Mouse (Mus musculus): ENCODE measurements around the gene Traf2. TPM values are rescaled to one million over a fixed set of nuclear protein-coding genes. Genes with fewer than 3 reads are reported as not detected.

Gene Traf2
- total RNA-seq, 1 experiment: 9.1 TPM

DNA sequence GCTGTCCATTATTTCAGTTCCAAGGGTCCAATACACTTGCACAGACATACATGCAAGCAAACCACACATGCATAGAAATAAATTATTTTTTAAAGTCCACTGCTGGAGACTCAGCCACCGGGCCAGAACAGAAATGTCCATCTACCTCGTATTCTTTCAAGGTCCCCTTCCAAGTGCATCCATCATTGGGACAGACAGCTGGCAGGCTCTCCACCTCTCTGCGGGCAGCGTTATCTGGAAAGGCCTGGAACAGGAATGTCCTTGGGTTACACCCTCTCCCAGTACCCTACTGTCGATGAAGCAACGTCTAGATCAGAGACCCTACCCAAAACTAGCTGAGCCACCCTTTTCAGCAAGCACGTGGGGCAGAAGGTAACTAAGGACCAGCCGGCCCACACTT is 10.2 kb downstream of the Traf2 start:
- H3K36me3 ChIP-seq (ENCODE audit: control insufficient read depth, insufficient read depth, low read length, poor library complexity, severe bottlenecking): peaks cover 12% of the 10 kb centered on the region; the same call in 1 of the 2 replicates
- H3K4me3 ChIP-seq (ENCODE audit: insufficient read depth in 1 of 2, low read depth in 1 of 2, low read length in 2 of 2, poor library complexity in 1 of 2, severe bottlenecking in 1 of 2): no peak overlapping the region
- in situ Hi-C loops (cut with MboI; ENCODE audit: low sequenced_read_pairs in 2 of 2, unreplicated experiment in 2 of 2): no loop called here
- H3K9me3 ChIP-seq (ENCODE audit: control insufficient read depth, insufficient read depth, low read depth, low read length): no peaks in the 10 kb centered on the region
- no peaks in the 10 kb centered on the region for H3K4me1 ChIP-seq (ENCODE audit: control insufficient read depth in 2 of 2, insufficient read depth in 2 of 2, low read length in 2 of 2, poor library complexity in 1 of 2)
- TF ChIP-seq HCFC1 (IDR thresholded peaks at IDR 0.05; ENCODE audit: borderline replicate concordance, insufficient read depth, low read length): no peak
- TF ChIP-seq ZC3H11A (IDR thresholded peaks at IDR 0.05; ENCODE audit: borderline replicate concordance, low read depth, low read length): no peak
- no peak for TF ChIP-seq ZNF384 (IDR thresholded peaks at IDR 0.05; ENCODE audit: low read depth, low read length)
- TF ChIP-seq MAFK (IDR thresholded peaks at IDR 0.05; ENCODE audit: insufficient read depth, low read depth, low read length): no peak
- no peak for TF ChIP-seq CHD2 (IDR thresholded peaks at IDR 0.05; ENCODE audit: low read depth, low read length)
- H3K9ac ChIP-seq (ENCODE audit: insufficient read depth, low read depth, low read length, poor library complexity, severe bottlenecking): no peak overlapping the region
- no peak for DNase-seq (ENCODE audit: low read depth, low spot score)
- no peak overlapping the region for H3K27ac ChIP-seq (ENCODE audit: insufficient read depth, low read depth, low read length, poor library complexity, severe bottlenecking)

DNA sequence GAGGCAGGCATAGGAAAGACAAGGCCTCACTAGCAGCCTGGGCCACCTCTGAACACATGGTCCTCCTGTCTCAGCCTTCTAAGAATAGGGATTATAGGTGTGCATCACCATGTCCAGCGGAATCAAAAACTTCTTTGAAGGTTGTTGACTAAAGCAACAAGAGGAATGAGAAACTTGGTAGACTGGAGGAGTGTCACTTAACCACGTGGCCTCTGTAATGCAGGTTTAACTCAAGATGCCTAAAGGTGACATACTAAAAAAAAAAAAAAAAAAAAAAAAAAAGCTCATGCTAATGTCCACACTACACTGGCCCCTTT is 11.9 kb downstream of the Traf2 start:
- H3K4me3 ChIP-seq (ENCODE audit: insufficient read depth in 1 of 2, low read depth in 1 of 2, low read length in 2 of 2, poor library complexity in 1 of 2, severe bottlenecking in 1 of 2): no peak overlapping the region
- in situ Hi-C loops (cut with MboI; ENCODE audit: low sequenced_read_pairs in 2 of 2, unreplicated experiment in 2 of 2): no loop called here
- no peak overlapping the region for H3K9ac ChIP-seq (ENCODE audit: insufficient read depth, low read depth, low read length, poor library complexity, severe bottlenecking)
- H3K4me1 ChIP-seq (ENCODE audit: control insufficient read depth in 2 of 2, insufficient read depth in 2 of 2, low read length in 2 of 2, poor library complexity in 1 of 2): no peaks in the 10 kb centered on the region
- no peak overlapping the region for H3K27ac ChIP-seq (ENCODE audit: insufficient read depth, low read depth, low read length, poor library complexity, severe bottlenecking)
- no peak for TF ChIP-seq HCFC1 (IDR thresholded peaks at IDR 0.05; ENCODE audit: borderline replicate concordance, insufficient read depth, low read length)
- TF ChIP-seq ZNF384 (IDR thresholded peaks at IDR 0.05; ENCODE audit: low read depth, low read length): 0 out of 2 replicates have a peak, but pooled peaks have one; percentile 22
- peaks cover 16% of the 10 kb centered on the region; the same call in 1 of the 2 replicates for H3K36me3 ChIP-seq (ENCODE audit: control insufficient read depth, insufficient read depth, low read length, poor library complexity, severe bottlenecking)
- no peak for DNase-seq (ENCODE audit: low read depth, low spot score)
- no peaks in the 10 kb centered on the region for H3K9me3 ChIP-seq (ENCODE audit: control insufficient read depth, insufficient read depth, low read depth, low read length)

DNA sequence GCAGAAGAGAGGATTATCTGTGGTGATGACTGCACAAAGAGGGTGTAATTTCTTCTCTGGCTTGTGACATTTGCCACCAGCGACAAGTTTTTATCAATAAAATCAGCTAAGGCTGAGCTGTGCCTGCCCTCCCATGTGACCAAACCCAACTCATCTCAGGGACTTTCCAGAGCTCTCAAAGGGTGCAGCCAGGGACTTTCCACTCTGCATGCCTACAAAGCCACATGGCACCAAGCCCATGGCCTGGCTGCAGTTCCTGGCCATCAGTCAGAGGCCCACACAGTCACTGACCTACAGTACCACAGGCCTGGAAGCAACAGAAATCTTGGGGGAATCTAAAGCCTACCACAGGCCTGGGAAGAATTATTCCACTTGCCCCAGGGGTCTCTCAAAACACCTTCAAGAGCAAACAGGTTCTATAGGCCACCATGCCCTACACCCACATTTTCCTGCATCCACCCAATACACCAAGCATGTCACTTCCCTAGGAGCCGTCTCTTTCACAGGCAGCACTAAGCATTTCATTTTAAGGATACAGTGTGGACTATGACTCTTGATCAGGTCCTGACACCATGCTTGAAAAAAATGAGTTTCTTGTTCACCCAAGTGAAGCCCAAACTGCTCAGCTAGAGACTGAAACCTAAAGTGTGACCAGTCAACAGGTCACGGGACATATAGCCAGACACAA is 12.4 kb downstream of the Traf2 start:
- Histone ChIP-seq H3K9ac (ENCODE audit: insufficient read depth, low read depth, low read length, poor library complexity, severe bottlenecking) (no peak overlapping the region), H3K9me3 (ENCODE audit: control insufficient read depth, insufficient read depth, low read depth, low read length) (no peaks in the 10 kb centered on the region), H3K27ac (ENCODE audit: insufficient read depth, low read depth, low read length, poor library complexity, severe bottlenecking) (no peak overlapping the region), H3K4me3 (ENCODE audit: insufficient read depth in 1 of 2, low read depth in 1 of 2, low read length in 2 of 2, poor library complexity in 1 of 2, severe bottlenecking in 1 of 2) (no peak overlapping the region), H3K36me3 (ENCODE audit: control insufficient read depth, insufficient read depth, low read length, poor library complexity, severe bottlenecking) (peaks cover 16% of the 10 kb centered on the region; the same call in 1 of the 2 replicates), H3K4me1 (ENCODE audit: control insufficient read depth in 2 of 2, insufficient read depth in 2 of 2, low read length in 2 of 2, poor library complexity in 1 of 2) (no peaks in the 10 kb centered on the region)
- in situ Hi-C loops (cut with MboI; ENCODE audit: low sequenced_read_pairs in 2 of 2, unreplicated experiment in 2 of 2): no loop called here
- TF ChIP-seq MAFK (IDR thresholded peaks at IDR 0.05; ENCODE audit: insufficient read depth, low read depth, low read length) (no peak), HCFC1 (IDR thresholded peaks at IDR 0.05; ENCODE audit: borderline replicate concordance, insufficient read depth, low read length) (no peak), CHD2 (IDR thresholded peaks at IDR 0.05; ENCODE audit: low read depth, low read length) (no peak), ZC3H11A (IDR thresholded peaks at IDR 0.05; ENCODE audit: borderline replicate concordance, low read depth, low read length) (no peak), ZNF384 (IDR thresholded peaks at IDR 0.05; ENCODE audit: low read depth, low read length) (no peak)
- no peak for DNase-seq (ENCODE audit: low read depth, low spot score)

DNA sequence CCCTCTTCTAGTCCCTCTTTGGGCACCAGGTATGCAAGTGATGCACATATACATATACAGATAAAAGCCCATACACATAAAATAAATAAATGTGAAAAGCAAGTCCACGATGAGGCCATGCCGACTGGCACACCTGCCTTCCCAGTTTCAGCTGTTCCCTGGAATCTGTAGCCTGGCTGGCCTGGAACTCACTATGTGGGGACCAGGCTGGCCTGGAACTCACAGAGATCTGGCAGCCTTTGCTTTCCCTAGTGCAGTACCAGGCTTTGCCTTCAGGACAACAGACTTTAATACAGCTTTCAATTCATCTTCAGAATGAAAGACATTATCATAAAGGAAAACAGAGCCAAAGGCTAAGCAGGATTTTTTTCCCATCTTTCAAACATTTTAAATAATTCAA is 13.0 kb downstream of the Traf2 start:
- no peak overlapping the region for H3K27ac ChIP-seq (ENCODE audit: insufficient read depth, low read depth, low read length, poor library complexity, severe bottlenecking)
- H3K36me3 ChIP-seq (ENCODE audit: control insufficient read depth, insufficient read depth, low read length, poor library complexity, severe bottlenecking): peaks cover 14% of the 10 kb centered on the region; the same call in 1 of the 2 replicates
- DNase-seq (ENCODE audit: low read depth, low spot score): no peak
- TF ChIP-seq HCFC1 (IDR thresholded peaks at IDR 0.05; ENCODE audit: borderline replicate concordance, insufficient read depth, low read length) (no peak), MAFK (IDR thresholded peaks at IDR 0.05; ENCODE audit: insufficient read depth, low read depth, low read length) (no peak), CHD2 (IDR thresholded peaks at IDR 0.05; ENCODE audit: low read depth, low read length) (no peak), ZNF384 (IDR thresholded peaks at IDR 0.05; ENCODE audit: low read depth, low read length) (no peak), ZC3H11A (IDR thresholded peaks at IDR 0.05; ENCODE audit: borderline replicate concordance, low read depth, low read length) (no peak)
- no peak overlapping the region for H3K9ac ChIP-seq (ENCODE audit: insufficient read depth, low read depth, low read length, poor library complexity, severe bottlenecking)
- in situ Hi-C loops (cut with MboI; ENCODE audit: low sequenced_read_pairs in 2 of 2, unreplicated experiment in 2 of 2): no loop called here
- H3K4me3 ChIP-seq (ENCODE audit: insufficient read depth in 1 of 2, low read depth in 1 of 2, low read length in 2 of 2, poor library complexity in 1 of 2, severe bottlenecking in 1 of 2): no peak overlapping the region
- no peaks in the 10 kb centered on the region for H3K4me1 ChIP-seq (ENCODE audit: control insufficient read depth in 2 of 2, insufficient read depth in 2 of 2, low read length in 2 of 2, poor library complexity in 1 of 2)
- H3K9me3 ChIP-seq (ENCODE audit: control insufficient read depth, insufficient read depth, low read depth, low read length): no peaks in the 10 kb centered on the region
